Mouse (Mus musculus): ENCODE results near the gene Map3k4.
"Not testable (repeated sequence)": the region's sequence is repeated elsewhere in the genome, so short reads cannot be mapped to it uniquely, and the experiment has no call there.

DNA sequence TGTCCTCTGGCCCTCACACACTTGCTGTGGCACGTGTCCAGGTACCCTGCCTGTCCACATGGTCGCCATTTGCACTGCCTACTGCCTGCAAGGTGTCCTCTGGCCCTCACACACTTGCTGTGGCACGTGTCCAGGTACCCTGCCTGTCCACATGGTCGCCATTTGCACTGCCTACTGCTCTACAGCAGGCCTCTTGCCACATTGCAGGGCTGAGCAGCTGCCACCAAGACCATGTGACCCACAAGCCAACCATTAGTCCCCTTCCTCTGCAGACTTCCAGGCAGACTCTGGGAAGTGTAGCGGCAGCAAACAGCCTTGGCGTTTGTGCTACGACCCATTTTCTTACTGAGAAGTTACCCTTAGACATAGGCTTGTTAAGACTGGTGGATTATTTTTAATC, 94.0 kb downstream of the Map3k4 start:
- not testable (repeated sequence) for TF ChIP-seq CTCF (IDR thresholded peaks at IDR 0.05; ENCODE audit: borderline replicate concordance, insufficient read depth, low read depth, low read length); POLR2A (IDR thresholded peaks at IDR 0.05; ENCODE audit: borderline replicate concordance, insufficient read depth, low read length)
